8 mouse cellular contexts compared by ENCODE assay signal in genomic region chr1:183345817-183346195, GRCm38 (mm10). TPM values are rescaled to one million over a fixed set of nuclear protein-coding genes. Genes with fewer than 3 reads are reported as not detected.
DNase-seq lines count a peak whose midpoint lies in the region; ATAC-seq lines count a peak whose summit lies in the region.

No protein-coding gene starts in this region.

- peak overlapping the region; percentile 93 for H3K4me2 ChIP-seq in lung, embryonic 16.5 days (ENCODE audit: low read depth, low read length)
- H3K4me2 ChIP-seq in limb, embryonic 12.5 days: peak overlapping the region; percentile 89

- peaks cover 8% of the 10 kb centered on the region; the same call in 1 of the 2 replicates for H3K4me1 ChIP-seq in lung, embryonic 16.5 days (replicated peaks; ENCODE audit: control insufficient read depth, insufficient read depth, low read length)
- peaks cover 11% of the 10 kb centered on the region; the same call in 1 of the 2 replicates for H3K4me1 ChIP-seq in limb, embryonic 12.5 days (replicated peaks)

- H3K9ac ChIP-seq in lung, embryonic 16.5 days (ENCODE audit: low read length): peak overlapping the region; percentile 86
- peak overlapping the region; percentile 88 for H3K9ac ChIP-seq in limb, embryonic 12.5 days (replicated peaks)

- peak overlapping the region; percentile 80 for H3K27ac ChIP-seq in lung, embryonic 16.5 days (ENCODE audit: low read length)
- H3K27ac ChIP-seq in limb, embryonic 12.5 days: peak overlapping the region; percentile 64; the same call in 1 of the 2 replicates

- DNase-seq in lung, postnatal 14 days: no peak
- DNase-seq in skeletal muscle tissue, adult 2 months (ENCODE audit: low read depth, low spot score): peak; percentile 11
- no peak for DNase-seq in adrenal gland, postnatal 36 days
- no peak for DNase-seq in yolk sac, embryonic 10.5 days (ENCODE audit: low spot score)
- no peak for DNase-seq in spleen, postnatal 36 days (ENCODE audit: low spot score in 2 of 2)

- 2% methylated on average over 10 of the region's 10 CpGs for WGBS in lung, embryonic 16.5 days
- 6% methylated on average over 10 of the region's 10 CpGs for WGBS in limb, embryonic 12.5 days

- H3K36me3 ChIP-seq in lung, embryonic 16.5 days (ENCODE audit: control insufficient read depth, insufficient read depth, low read length): peaks cover 20% of the 10 kb centered on the region
- H3K36me3 ChIP-seq in limb, embryonic 12.5 days: peaks cover 57% of the 10 kb centered on the region

- no peaks in the 10 kb centered on the region for H3K27me3 ChIP-seq in lung, embryonic 16.5 days (ENCODE audit: control insufficient read depth, insufficient read depth, low read depth, low read length)
- no peaks in the 10 kb centered on the region for H3K27me3 ChIP-seq in limb, embryonic 12.5 days

- no peaks in the 10 kb centered on the region for H3K9me3 ChIP-seq in lung, embryonic 16.5 days (ENCODE audit: control insufficient read depth, low read length)
- H3K9me3 ChIP-seq in limb, embryonic 12.5 days: no peaks in the 10 kb centered on the region

- no peak; the same call in 1 of the 2 replicates for ATAC-seq in lung, embryonic 16.5 days (ENCODE audit: low read depth)
- peak; percentile 11; the same call in 1 of the 2 replicates for ATAC-seq in erythroblast, adult 5-6 weeks (replicated peaks; ENCODE audit: low FRiP score, poor library complexity, severe bottlenecking)
- ATAC-seq in limb, embryonic 12.5 days (ENCODE audit: insufficient number of reproducible peaks, insufficient read depth, low FRiP score, low TSS enrichment, low read depth): peak; percentile 22; the same call in 1 of the 2 replicates

- H3K4me3 ChIP-seq in lung, embryonic 16.5 days (ENCODE audit: low read length): peak overlapping the region; percentile 81
- peak overlapping the region; percentile 92 for H3K4me3 ChIP-seq in limb, embryonic 12.5 days (replicated peaks)

RNA-seq across cellular contexts. Expression of gene Mia3, which starts 23.5 kb away (rescaled TPM):
- 86.4 and 87.9 TPM in 2 replicates for polyA plus RNA-seq in lung, embryonic 16.5 days (2015; fragmentation: Nextera tagmentation; extraction: Ambion mirVana)
- total RNA-seq in erythroblast, adult 5-6 weeks (2015; ENCODE audit: low replicate concordance): 14.6 and 24.2 TPM in 2 replicates
- total RNA-seq in erythroblast, adult 5-6 weeks (2017; ENCODE audit: low replicate concordance): 27.3 and 34.7 TPM in 2 replicates
- polyA plus RNA-seq in limb, embryonic 12.5 days (2016; fragmentation: Nextera tagmentation; extraction: Ambion mirVana): 116 and 133 TPM in 2 replicates
- 100 to 1,000 TPM; 174 to 204 TPM for total RNA-seq in adrenal gland, postnatal 36 days (2021)

RNA-seq across cellular contexts. Expression of gene Taf1a, which starts 43.0 kb away (rescaled TPM):
- 20.6 and 21.5 TPM in 2 replicates for polyA plus RNA-seq in lung, embryonic 16.5 days (2015; fragmentation: Nextera tagmentation; extraction: Ambion mirVana)
- total RNA-seq in erythroblast, adult 5-6 weeks (2015; ENCODE audit: low replicate concordance): 8.2 TPM in 1 of 2 replicates, not detected in the other
- 1.5 and 4.2 TPM in 2 replicates for total RNA-seq in erythroblast, adult 5-6 weeks (2017; ENCODE audit: low replicate concordance)
- 22.4 and 23.7 TPM in 2 replicates for polyA plus RNA-seq in limb, embryonic 12.5 days (2016; fragmentation: Nextera tagmentation; extraction: Ambion mirVana)
- 10 to 100 TPM; 15.1 to 24.3 TPM for total RNA-seq in adrenal gland, postnatal 36 days (2021)

RNA-seq across cellular contexts. Expression of gene Brox, which starts 48.7 kb away (rescaled TPM):
- polyA plus RNA-seq in lung, embryonic 16.5 days (2015; fragmentation: Nextera tagmentation; extraction: Ambion mirVana): 44.2 and 44.9 TPM in 2 replicates
- 13.6 and 16.3 TPM in 2 replicates for total RNA-seq in erythroblast, adult 5-6 weeks (2015; ENCODE audit: low replicate concordance)
- 29.8 and 32.1 TPM in 2 replicates for total RNA-seq in erythroblast, adult 5-6 weeks (2017; ENCODE audit: low replicate concordance)
- 38.3 and 39.7 TPM in 2 replicates for polyA plus RNA-seq in limb, embryonic 12.5 days (2016; fragmentation: Nextera tagmentation; extraction: Ambion mirVana)
- total RNA-seq in adrenal gland, postnatal 36 days (2021): 10 to 100 TPM; 50.5 to 57.0 TPM

RNA-seq across cellular contexts. Expression of gene Aida, which starts 49.4 kb away (rescaled TPM):
- polyA plus RNA-seq in lung, embryonic 16.5 days (2015; fragmentation: Nextera tagmentation; extraction: Ambion mirVana): 34.3 and 40.2 TPM in 2 replicates
- total RNA-seq in erythroblast, adult 5-6 weeks (2015; ENCODE audit: low replicate concordance): 17.6 and 21.5 TPM in 2 replicates
- total RNA-seq in erythroblast, adult 5-6 weeks (2017; ENCODE audit: low replicate concordance): 40.0 and 41.5 TPM in 2 replicates
- polyA plus RNA-seq in limb, embryonic 12.5 days (2016; fragmentation: Nextera tagmentation; extraction: Ambion mirVana): 63.7 and 71.1 TPM in 2 replicates
- 10 to 100 TPM; 51.3 to 53.4 TPM for total RNA-seq in adrenal gland, postnatal 36 days (2021)

Comparison
In these comparisons a context has a peak if more than half of its experiments do, and no peak if none do; other contexts are left out.
1. RNA of gene Mia3, which starts 23.5 kb away (total RNA-seq): 174 to 204 TPM in adrenal gland, postnatal 36 days; 14.6 to 34.7 TPM in erythroblast, adult 5-6 weeks; every median in the first group is over 4 times any median in the second.